Mouse (Mus musculus): ENCODE data around the gene Mrpl45.
"Not testable (repeated sequence)": the region's sequence is repeated elsewhere in the genome, so short reads cannot be mapped to it uniquely, and the experiment has no call there.

Mrpl45 gene

GRCm38 (mm10) chr11:97292731-97293130 is 22.8 kb upstream of the Mrpl45 start:
- DNase-seq (ENCODE audit: low read depth in 1 of 2, low spot score in 2 of 2), result no peak

GRCm38 (mm10) chr11:97296542-97296941 is 19.0 kb upstream of the Mrpl45 start:
- DNase-seq (ENCODE audit: low read depth in 1 of 2, low spot score in 2 of 2), result no peak

- DNase-seq (ENCODE audit: low read depth in 1 of 2, low spot score in 2 of 2), result no peak
These were observed 15.6 kb upstream of the Mrpl45 start for GRCm38 (mm10) chr11:97299939-97300338.

- DNase-seq (ENCODE audit: low read depth in 1 of 2, low spot score in 2 of 2), result no peak
These were observed 14.1 kb upstream of the Mrpl45 start for GRCm38 (mm10) chr11:97301406-97301805.

GRCm38 (mm10) chr11:97302231-97302781 is 13.2 kb upstream of the Mrpl45 start:
- no peak for DNase-seq (ENCODE audit: low read depth in 1 of 2, low spot score in 2 of 2)

GRCm38 (mm10) chr11:97304631-97305030 is 10.9 kb upstream of the Mrpl45 start:
- DNase-seq (ENCODE audit: low read depth in 1 of 2, low spot score in 2 of 2), result no peak

- DNase-seq (ENCODE audit: low read depth in 1 of 2, low spot score in 2 of 2), result no peak
These were observed 8.0 kb upstream of the Mrpl45 start for GRCm38 (mm10) chr11:97307294-97308069.

GRCm38 (mm10) chr11:97308806-97309450 is 6.6 kb upstream of the Mrpl45 start:
- DNase-seq (ENCODE audit: low read depth in 1 of 2, low spot score in 2 of 2), result no peak

- peak; percentile 30 to 43 for DNase-seq (ENCODE audit: low read depth in 1 of 2, low spot score in 2 of 2)
These were observed 6.1 kb upstream of the Mrpl45 start for GRCm38 (mm10) chr11:97309451-97309836.

- peak; percentile 16 to 31 for DNase-seq (ENCODE audit: low read depth in 1 of 2, low spot score in 2 of 2)
These were observed 5.5 kb upstream of the Mrpl45 start for GRCm38 (mm10) chr11:97309911-97310571.

GRCm38 (mm10) chr11:97310895-97311631 is 4.5 kb upstream of the Mrpl45 start:
- DNase-seq (ENCODE audit: low read depth in 1 of 2, low spot score in 2 of 2), result no peak

GRCm38 (mm10) chr11:97312871-97313270 is 2.6 kb upstream of the Mrpl45 start:
- DNase-seq (ENCODE audit: low read depth in 1 of 2, low spot score in 2 of 2), result not testable (repeated sequence)

- no peak for DNase-seq (ENCODE audit: low read depth in 1 of 2, low spot score in 2 of 2)
These were observed 1.4 kb upstream of the Mrpl45 start for GRCm38 (mm10) chr11:97314110-97314509.

- no peak for DNase-seq (ENCODE audit: low read depth in 1 of 2, low spot score in 2 of 2)
These were observed 589 bp upstream of the Mrpl45 start for GRCm38 (mm10) chr11:97314751-97315503.

- no peak for DNase-seq (ENCODE audit: low read depth in 1 of 2, low spot score in 2 of 2)
These were observed 5.7 kb downstream of the Mrpl45 start for GRCm38 (mm10) chr11:97321197-97321596.

- not testable (repeated sequence) for DNase-seq (ENCODE audit: low read depth in 1 of 2, low spot score in 2 of 2)
These were observed 6.5 kb downstream of the Mrpl45 start for GRCm38 (mm10) chr11:97321894-97322600.

- DNase-seq (ENCODE audit: low read depth in 1 of 2, low spot score in 2 of 2), result no peak
These were observed 9.7 kb downstream of the Mrpl45 start for GRCm38 (mm10) chr11:97325224-97325623.

GRCm38 (mm10) chr11:97328148-97328547 is 12.6 kb downstream of the Mrpl45 start:
- peak in 1 of 2 experiments; percentile 38 for DNase-seq (ENCODE audit: low read depth in 1 of 2, low spot score in 2 of 2)

- no peak for DNase-seq (ENCODE audit: low read depth in 1 of 2, low spot score in 2 of 2)
These were observed 14.8 kb downstream of the Mrpl45 start for GRCm38 (mm10) chr11:97330315-97330714.
